Mouse (Mus musculus) macrophage (primary cell): Measurements from ENCODE around the gene Mthfd1l. TPM values are rescaled to one million over a fixed set of nuclear protein-coding genes. Genes with fewer than 3 reads are reported as not detected.

Source experiments
- H3K27ac ChIP-seq: fragments of 350-480 bp; formaldehyde crosslinking; 2 replicates; pipeline ENCODE4 v1.9.0; 2021
- H3K36me3 ChIP-seq: fragments of 350-480 bp; formaldehyde crosslinking; 2 replicates; pipeline ENCODE4 v1.9.0; 2021; ENCODE audit errors: inconsistent target
- H3K4me3 ChIP-seq: fragments of 350-480 bp; formaldehyde crosslinking; 2 replicates; pipeline ENCODE4 v1.9.0; 2021; ENCODE audit errors: inconsistent target
- H3K79me2 ChIP-seq: fragments of 350-480 bp; formaldehyde crosslinking; 2 replicates; pipeline ENCODE4 v1.9.0; 2021; ENCODE audit errors: inconsistent target
- WGBS: methylation state at CpG from one replicate; pipeline ENCODE4 v1.1.7; 2026; ENCODE audit warnings: inconsistent platforms; ENCODE audit not compliant: missing documents; 5-methylcytosine and 5-hydroxymethylcytosine counted together
- polyA plus RNA-seq: library from polyadenylated mRNA; stranded (reverse); fragments of 250-400 nt; gene quantifications from 3 replicates; pipeline ENCODE4 v1.2.4, GENCODE M21; 2018; ENCODE audit warnings: inconsistent platforms

Gene Mthfd1l
- polyA plus RNA-seq, 1 experiment from 2014 or later, result 2.9 TPM

- Histone ChIP-seq H3K4me3 (no peak overlapping the region), H3K27ac (no peak overlapping the region), H3K36me3 (no peaks in the 10 kb centered on the region), H3K79me2 (no peaks in the 10 kb centered on the region)
- WGBS, result 64% methylated on average over 15 of the region's 15 CpGs
Observed at GRCm38 (mm10) chr10:3996170-3996876, 23.4 kb downstream of the Mthfd1l start.

GRCm38 (mm10) chr10:3997851-3998426 lies 25.0 kb downstream of the Mthfd1l start:
- Histone ChIP-seq H3K4me3 (no peak overlapping the region), H3K79me2 (no peaks in the 10 kb centered on the region), H3K36me3 (no peaks in the 10 kb centered on the region), H3K27ac (no peak overlapping the region)
- WGBS, result 96% methylated on average over 7 of the region's 7 CpGs

- H3K36me3 ChIP-seq, result no peaks in the 10 kb centered on the region
Observed at GRCm38 (mm10) chr10:4002711-4003110, 29.8 kb downstream of the Mthfd1l start.

GRCm38 (mm10) chr10:4005191-4005590 lies 32.3 kb downstream of the Mthfd1l start:
- WGBS, result 91% methylated on average over 7 of the region's 7 CpGs
- Histone ChIP-seq H3K36me3 (no peaks in the 10 kb centered on the region), H3K27ac (no peak overlapping the region), H3K79me2 (no peaks in the 10 kb centered on the region), H3K4me3 (no peak overlapping the region)

More at GRCm38 (mm10) chr10:4002711-4003110, 29.8 kb downstream of the Mthfd1l start:
- no peak overlapping the region for H3K4me3 ChIP-seq
- H3K79me2 ChIP-seq, result no peaks in the 10 kb centered on the region
- no peak overlapping the region for H3K27ac ChIP-seq
- 94% methylated on average over 5 of the region's 5 CpGs for WGBS

- Histone ChIP-seq H3K4me3 (no peak overlapping the region), H3K27ac (no peak overlapping the region), H3K36me3 (no peaks in the 10 kb centered on the region), H3K79me2 (no peaks in the 10 kb centered on the region)
- 80% methylated on average over 7 of the region's 7 CpGs for WGBS
Observed at GRCm38 (mm10) chr10:4006296-4007015, 33.5 kb downstream of the Mthfd1l start.

GRCm38 (mm10) chr10:4022628-4023303 lies 49.8 kb downstream of the Mthfd1l start:
- H3K27ac ChIP-seq, result no peak overlapping the region
- 98% methylated on average over 14 of the region's 14 CpGs for WGBS
- H3K4me3 ChIP-seq, result no peak overlapping the region
- H3K79me2 ChIP-seq, result no peaks in the 10 kb centered on the region
- no peaks in the 10 kb centered on the region for H3K36me3 ChIP-seq

- 89% methylated on average over 4 of the region's 4 CpGs for WGBS
- Histone ChIP-seq H3K36me3 (no peaks in the 10 kb centered on the region), H3K4me3 (no peak overlapping the region), H3K27ac (no peak overlapping the region), H3K79me2 (no peaks in the 10 kb centered on the region)
Observed at GRCm38 (mm10) chr10:4026616-4027015, 53.7 kb downstream of the Mthfd1l start.

GRCm38 (mm10) chr10:4027466-4027865 lies 54.5 kb downstream of the Mthfd1l start:
- H3K79me2 ChIP-seq, result no peaks in the 10 kb centered on the region

GRCm38 (mm10) chr10:4028851-4029442 lies 56.0 kb downstream of the Mthfd1l start:
- Histone ChIP-seq H3K27ac (no peak overlapping the region), H3K4me3 (no peak overlapping the region), H3K79me2 (no peaks in the 10 kb centered on the region), H3K36me3 (no peaks in the 10 kb centered on the region)
- WGBS, result 91% methylated on average over 15 of the region's 15 CpGs

More at GRCm38 (mm10) chr10:4027466-4027865, 54.5 kb downstream of the Mthfd1l start:
- WGBS, result 94% methylated on average over 4 of the region's 4 CpGs
- H3K36me3 ChIP-seq, result no peaks in the 10 kb centered on the region
- no peak overlapping the region for H3K4me3 ChIP-seq
- no peak overlapping the region for H3K27ac ChIP-seq

GRCm38 (mm10) chr10:4033761-4034160 lies 60.8 kb downstream of the Mthfd1l start:
- no peak overlapping the region for H3K27ac ChIP-seq
- H3K4me3 ChIP-seq, result no peak overlapping the region
- no peaks in the 10 kb centered on the region for H3K79me2 ChIP-seq
- no peaks in the 10 kb centered on the region for H3K36me3 ChIP-seq
- WGBS, result 83% methylated on average over 7 of the region's 9 CpGs

GRCm38 (mm10) chr10:4036476-4036875 lies 63.6 kb downstream of the Mthfd1l start:
- Histone ChIP-seq H3K36me3 (no peaks in the 10 kb centered on the region), H3K27ac (no peak overlapping the region), H3K79me2 (no peaks in the 10 kb centered on the region), H3K4me3 (no peak overlapping the region)
- WGBS, result over 99% methylated on average over 7 of the region's 7 CpGs

- H3K4me3 ChIP-seq, result no peak overlapping the region
- WGBS, result 62% methylated on average over 3 of the region's 3 CpGs
- no peaks in the 10 kb centered on the region for H3K36me3 ChIP-seq
- H3K79me2 ChIP-seq, result no peaks in the 10 kb centered on the region
- H3K27ac ChIP-seq, result no peak overlapping the region
Observed at GRCm38 (mm10) chr10:4037066-4037465, 64.1 kb downstream of the Mthfd1l start.

GRCm38 (mm10) chr10:4038576-4038975 lies 65.7 kb downstream of the Mthfd1l start:
- WGBS, result 95% methylated on average over 11 of the region's 11 CpGs
- H3K36me3 ChIP-seq, result no peaks in the 10 kb centered on the region

GRCm38 (mm10) chr10:4041691-4042090 lies 68.8 kb downstream of the Mthfd1l start:
- Histone ChIP-seq H3K79me2 (no peaks in the 10 kb centered on the region), H3K36me3 (no peaks in the 10 kb centered on the region), H3K27ac (no peak overlapping the region), H3K4me3 (no peak overlapping the region)
- 73% methylated on average over 9 of the region's 9 CpGs for WGBS

More at GRCm38 (mm10) chr10:4038576-4038975, 65.7 kb downstream of the Mthfd1l start:
- H3K79me2 ChIP-seq, result no peaks in the 10 kb centered on the region
- H3K27ac ChIP-seq, result no peak overlapping the region
- H3K4me3 ChIP-seq, result no peak overlapping the region
